Mouse (Mus musculus) lung, adult 2 months (tissue): Measurements from ENCODE around the gene Rnf166. TPM values are rescaled to one million over a fixed set of nuclear protein-coding genes. Genes with fewer than 3 reads are reported as not detected.

Source experiments
- DNase-seq: peaks from one replicate; pipeline ENCODE4 v3.0.0; 2022
- H3K4me1 ChIP-seq: fragments of 200-500 bp; 2 replicates; pipeline ENCODE4 v1.6.1; 2011; ENCODE audit warnings: low read length; ENCODE audit not compliant: control insufficient read depth, insufficient read depth
- H3K4me3 ChIP-seq: fragments of 200-500 bp; replicated peaks from 2 replicates; pipeline ENCODE3; 2011; ENCODE audit warnings: low read depth, mild to moderate bottlenecking, control low read depth, low read length; ENCODE audit errors: extremely low read depth
- CTCF ChIP-seq: fragments of 200-500 bp; IDR thresholded peaks from 2 replicates; pipeline ENCODE4 v1.5.1; 2011; ENCODE audit warnings: mild to moderate bottlenecking, low read length, control low read depth; ENCODE audit not compliant: insufficient read depth
- POLR2A ChIP-seq: fragments of 200-500 bp; IDR thresholded peaks from 2 replicates; pipeline ENCODE4 v1.6.1; 2011; ENCODE audit warnings: low read depth, mild to moderate bottlenecking, control low read depth, low read length, borderline replicate concordance; ENCODE audit errors: extremely low read depth
- WGBS: fragments of 180-500 bp; shearing (Covaris S2); methylation state at CpG from one replicate; pipeline ENCODE4 v1.1.7; 2018; 5-methylcytosine and 5-hydroxymethylcytosine counted together
- polyA plus RNA-seq: library from polyadenylated mRNA; depleted of rRNA; stranded (reverse); fragments of >200 nt; gene quantifications from 2 replicates; pipeline ENCODE4 v1.2.3, GENCODE M21; 2012

Gene Rnf166
- polyA plus RNA-seq, 1 experiment, result 93.2 TPM

- H3K4me1 ChIP-seq, result peaks cover 7% of the 10 kb centered on the region
- 70% methylated on average over 11 of the region's 11 CpGs for WGBS
- TF ChIP-seq CTCF, result no peak
- TF ChIP-seq POLR2A, result no peak
- DNase-seq, result no peak
- no peak overlapping the region for H3K4me3 ChIP-seq
Measured at GRCm38 (mm10) chr8:122461473-122462148, 14.3 kb downstream of the Rnf166 start.

GRCm38 (mm10) chr8:122460524-122461472 is 15.1 kb downstream of the Rnf166 start, which contains the start of gene Snai3:
Gene Snai3, minus strand, starts transcription at chr8:122460733.
- 3% methylated on average over 56 of the region's 56 CpGs for WGBS
- Histone ChIP-seq H3K4me3 (peak within 1 kb of the TSS; percentile 20), H3K4me1 (peaks cover 7% of the 10 kb centered on the region)
- DNase-seq, result peak; percentile 80
- no peak for TF ChIP-seq CTCF
- no peak for TF ChIP-seq POLR2A

- peaks cover 6% of the 10 kb centered on the region for H3K4me1 ChIP-seq
- WGBS, result 20% methylated on average over 7 of the region's 7 CpGs
- TF ChIP-seq CTCF (no peak), POLR2A (no peak)
- H3K4me3 ChIP-seq, result no peak overlapping the region
- DNase-seq, result no peak
Measured at GRCm38 (mm10) chr8:122459990-122460389, 15.9 kb downstream of the Rnf166 start.

GRCm38 (mm10) chr8:122459218-122459900 is 16.5 kb downstream of the Rnf166 start:
- Histone ChIP-seq H3K4me1 (peaks cover 5% of the 10 kb centered on the region), H3K4me3 (no peak overlapping the region)
- no peak for TF ChIP-seq POLR2A
- TF ChIP-seq CTCF, result 0 out of 2 replicates have a peak, but pooled peaks have one; percentile 11
- 52% methylated on average over 6 of the region's 6 CpGs for WGBS
- DNase-seq, result no peak

- TF ChIP-seq POLR2A, result no peak
- no peak for TF ChIP-seq CTCF
- no peak for DNase-seq
- 71% methylated on average over 11 of the region's 11 CpGs for WGBS
- Histone ChIP-seq H3K4me1 (no peaks in the 10 kb centered on the region), H3K4me3 (no peak overlapping the region)
Measured at GRCm38 (mm10) chr8:122457171-122457570, 18.7 kb downstream of the Rnf166 start.

GRCm38 (mm10) chr8:122454409-122454808 is 21.5 kb downstream of the Rnf166 start:
- Histone ChIP-seq H3K4me3 (no peak overlapping the region), H3K4me1 (no peaks in the 10 kb centered on the region)
- no peak for DNase-seq
- TF ChIP-seq CTCF (no peak), POLR2A (no peak)
- WGBS, result 61% methylated on average over 6 of the region's 6 CpGs

GRCm38 (mm10) chr8:122452154-122452553 is 23.7 kb downstream of the Rnf166 start:
- TF ChIP-seq POLR2A (no peak), CTCF (no peak)
- Histone ChIP-seq H3K4me3 (no peak overlapping the region), H3K4me1 (no peaks in the 10 kb centered on the region)
- DNase-seq, result no peak
- 90% methylated on average over 10 of the region's 10 CpGs for WGBS

GRCm38 (mm10) chr8:122451161-122451703 is 24.6 kb downstream of the Rnf166 start:
- Histone ChIP-seq H3K4me3 (no peak overlapping the region), H3K4me1 (no peaks in the 10 kb centered on the region)
- TF ChIP-seq POLR2A (no peak), CTCF (no peak)
- whole genome bisulfite sequencing, result 70% methylated on average over 7 of the region's 7 CpGs
- DNase-seq, result no peak

- 50% methylated on average over 3 of the region's 3 CpGs for WGBS
Measured at GRCm38 (mm10) chr8:122445203-122445602, 30.7 kb downstream of the Rnf166 start.

More at GRCm38 (mm10) chr8:122445203-122445602, 30.7 kb downstream of the Rnf166 start:
- peaks cover 7% of the 10 kb centered on the region; the same call in 1 of the 2 replicates for H3K4me1 ChIP-seq
- DNase-seq, result no peak
- TF ChIP-seq CTCF (peak; percentile 34; the same call in 1 of the 2 replicates), POLR2A (no peak)
- no peak overlapping the region for H3K4me3 ChIP-seq
